Mouse (Mus musculus) heart, postnatal 36 days (tissue): ENCODE measurements around the gene Erbb3. TPM values are rescaled to one million over a fixed set of nuclear protein-coding genes. Genes with fewer than 3 reads are reported as not detected.
A peak's percentile ranks its signal among the peaks of the same experiment; 100 is the strongest.
"Not testable (repeated sequence)": the region's sequence is repeated elsewhere in the genome, so short reads cannot be mapped to it uniquely, and the experiment has no call there.

Source experiments
- DNase-seq, 2 experiments: peaks; one replicate each; pipeline ENCODE4 v3.0.0; 2021 to 2022
- intact Hi-C: fragments of 180-260 bp; cut with DNase I; formaldehyde crosslinking; loops from one replicate; pipeline ENCODE4 v1.15.1; 2025
- total RNA-seq, 2 experiments: library from RNA; stranded (reverse); gene quantifications; 2 replicates each; pipeline ENCODE4 v1.2.3; 2021

Gene Erbb3
- total RNA-seq, 2 experiments from 2014 or later, result 8.9 to 9.2 TPM

- intact Hi-C loops, result loop anchor here (1.0 to 5.0 kb wide), 5 partner anchors 16 to 106 kb away; partner anchors contain the start of genes Rps26 and Suox
- peak; percentile 96 to 97 for DNase-seq
Measured at GRCm38 (mm10) chr10:128565788-128566531, 23.5 kb downstream of the Erbb3 start, which contains the start of gene Pa2g4. Gene Pa2g4 (minus strand): TSS chr10:128565987.

- intact Hi-C loops, result loop anchor here (1.0 to 5.0 kb wide), 3 partner anchors 15 to 107 kb away; partner anchors contain the start of gene Suox
- peak in 1 of 2 experiments; percentile 16 for DNase-seq
Measured at GRCm38 (mm10) chr10:128565206-128565787, 24.2 kb downstream of the Erbb3 start.

GRCm38 (mm10) chr10:128563544-128563943 lies 25.9 kb downstream of the Erbb3 start:
- no peak for DNase-seq
- intact Hi-C loops, result no loop called here

GRCm38 (mm10) chr10:128556963-128557362 lies 32.5 kb downstream of the Erbb3 start:
- intact Hi-C loops, result no loop called here

GRCm38 (mm10) chr10:128556286-128556685 lies 33.2 kb downstream of the Erbb3 start:
- intact Hi-C loops, result no loop called here
- DNase-seq, result no peak

More at GRCm38 (mm10) chr10:128556963-128557362, 32.5 kb downstream of the Erbb3 start:
- DNase-seq, result no peak

- DNase-seq, intact Hi-C loops: not testable (repeated sequence)
Measured at GRCm38 (mm10) chr10:128555567-128555966, 33.9 kb downstream of the Erbb3 start.

- not testable (repeated sequence) for DNase-seq
- intact Hi-C loops, result loop anchor here (1.0 to 5.0 kb wide), 5 partner anchors 15 to 122 kb away; partner anchors contain the start of genes Pa2g4, Rps26 and Suox
Measured at GRCm38 (mm10) chr10:128550144-128550823, 39.2 kb downstream of the Erbb3 start.

- not testable (repeated sequence) for DNase-seq
- intact Hi-C loops, result loop anchor here (1.0 to 5.0 kb wide), 6 partner anchors 16 to 137 kb away; partner anchors contain the start of genes Nabp2, Pa2g4, Rnf41 and Rps26
Measured at GRCm38 (mm10) chr10:128549682-128550057, 39.8 kb downstream of the Erbb3 start.

GRCm38 (mm10) chr10:128548947-128549681 lies 40.3 kb downstream of the Erbb3 start, which contains the start of gene Rpl41:
Gene Rpl41 (minus strand): TSS chr10:128549305.
- intact Hi-C loops, result loop anchor here (5.0 kb wide), 1 partner anchor 137 kb away; the partner anchor contains the start of genes Nabp2 and Rnf41
- peak; percentile 89 to 90 for DNase-seq

- not testable (repeated sequence) for DNase-seq
- intact Hi-C loops, result loop anchor here (5.0 kb wide), 1 partner anchor 136 kb away; the partner anchor contains the start of genes Nabp2 and Rnf41
Measured at GRCm38 (mm10) chr10:128548051-128548791, 41.2 kb downstream of the Erbb3 start.

GRCm38 (mm10) chr10:128547361-128548032 lies 42.0 kb downstream of the Erbb3 start, which contains the start of gene Zc3h10:
Gene Zc3h10 (minus strand): TSS chr10:128547774.
- peak; percentile 89 to 91 for DNase-seq
- intact Hi-C loops, result loop anchor here (2.0 to 5.0 kb wide), 2 partner anchors 49 to 135 kb away; partner anchors contain the start of genes Myl6b, Nabp2 and Rnf41

- no peak for DNase-seq
- intact Hi-C loops, result loop anchor here (2.0 to 5.0 kb wide), 2 partner anchors 48 to 134 kb away; partner anchors contain the start of genes Myl6b, Nabp2 and Rnf41
Measured at GRCm38 (mm10) chr10:128546787-128547186, 42.7 kb downstream of the Erbb3 start.

- intact Hi-C loops, result loop anchor here (2.0 to 5.0 kb wide), 2 partner anchors 48 to 134 kb away; partner anchors contain the start of genes Myl6b, Nabp2 and Rnf41
- DNase-seq, result no peak
Measured at GRCm38 (mm10) chr10:128546361-128546760, 43.1 kb downstream of the Erbb3 start.

GRCm38 (mm10) chr10:128545570-128545898 lies 43.9 kb downstream of the Erbb3 start:
- intact Hi-C loops, result loop anchor here (5.0 kb wide), 1 partner anchor 133 kb away; the partner anchor contains the start of genes Nabp2 and Rnf41
- DNase-seq, result no peak

- intact Hi-C loops, result loop anchor here (5.0 kb wide), 1 partner anchor 133 kb away; the partner anchor contains the start of genes Nabp2 and Rnf41
- DNase-seq, result no peak
Measured at GRCm38 (mm10) chr10:128544674-128545569, 44.5 kb downstream of the Erbb3 start.

- DNase-seq, result no peak
- intact Hi-C loops, result no loop called here
Measured at GRCm38 (mm10) chr10:128544151-128544657, 45.2 kb downstream of the Erbb3 start.

- intact Hi-C loops, result no loop called here
- no peak for DNase-seq
Measured at GRCm38 (mm10) chr10:128543100-128543499, 46.4 kb downstream of the Erbb3 start.
